8 mouse cellular contexts compared by ENCODE assay signal in genomic region chr14:56351959-56352660, GRCm38 (mm10). TPM values are rescaled to one million over a fixed set of nuclear protein-coding genes. Genes with fewer than 3 reads are reported as not detected.
DNase-seq lines count a peak whose midpoint lies in the region; ATAC-seq and TF ChIP-seq lines count a peak whose summit lies in the region.

No protein-coding gene starts in this region.

- intact Hi-C loops in gastrocnemius, postnatal 14 days (cut with DNase I; ENCODE audit: low total_unique reads): no loop called here

- peak; percentile 50; the same call in 1 of the 2 replicates for ATAC-seq in embryonic facial prominence, embryonic 14.5 days (ENCODE audit: low read depth)
- ATAC-seq in liver, embryonic 14.5 days (ENCODE audit: insufficient read depth): no peak
- ATAC-seq in inflammation-experienced regulatory T-cells, adult 6 months: no peak

- H3K4me2 ChIP-seq in embryonic facial prominence, embryonic 14.5 days (ENCODE audit: low read depth, low read length): no peak overlapping the region
- H3K4me2 ChIP-seq in liver, embryonic 14.5 days (ENCODE audit: low read depth): no peak overlapping the region

- TF ChIP-seq CTCF in liver, embryonic 14.5 days (IDR thresholded peaks at IDR 0.05; ENCODE audit: low read depth): peak; percentile 66

- no peak overlapping the region for H3K4me3 ChIP-seq in embryonic facial prominence, embryonic 14.5 days (ENCODE audit: low read depth, low read length)
- H3K4me3 ChIP-seq in liver, embryonic 14.5 days (ENCODE audit: insufficient read depth in 1 of 2, low read depth in 2 of 2, low read length in 2 of 2): no peak overlapping the region

- no peaks in the 10 kb centered on the region for H3K9me3 ChIP-seq in embryonic facial prominence, embryonic 14.5 days (ENCODE audit: control insufficient read depth, low read length)
- no peaks in the 10 kb centered on the region for H3K9me3 ChIP-seq in liver, embryonic 14.5 days (ENCODE audit: control insufficient read depth, low read length)

- H3K4me1 ChIP-seq in embryonic facial prominence, embryonic 14.5 days (ENCODE audit: control insufficient read depth, insufficient read depth, low read length): no peaks in the 10 kb centered on the region; the same call in 1 of the 2 replicates
- H3K4me1 ChIP-seq in liver, embryonic 14.5 days (replicated peaks; ENCODE audit: control insufficient read depth in 2 of 2, insufficient read depth in 2 of 2, low read length in 1 of 2): no peaks in the 10 kb centered on the region

- H3K36me3 ChIP-seq in embryonic facial prominence, embryonic 14.5 days (ENCODE audit: control insufficient read depth, insufficient read depth, low read length): no peaks in the 10 kb centered on the region
- H3K36me3 ChIP-seq in liver, embryonic 14.5 days (replicated peaks; ENCODE audit: control insufficient read depth, insufficient read depth, low read depth): no peaks in the 10 kb centered on the region

- no peak overlapping the region for H3K27ac ChIP-seq in embryonic facial prominence, embryonic 14.5 days (replicated peaks; ENCODE audit: low read depth, low read length)
- H3K27ac ChIP-seq in liver, embryonic 14.5 days: no peak overlapping the region

- no peak for TF ChIP-seq EP300 in liver, embryonic 14.5 days (IDR thresholded peaks at IDR 0.05; ENCODE audit: low read depth)

- no peaks in the 10 kb centered on the region for H3K27me3 ChIP-seq in embryonic facial prominence, embryonic 14.5 days (replicated peaks; ENCODE audit: control insufficient read depth, insufficient read depth, low read length)
- no peaks in the 10 kb centered on the region for H3K27me3 ChIP-seq in liver, embryonic 14.5 days (ENCODE audit: control insufficient read depth, insufficient read depth, low read length)

- DNase-seq in gastrocnemius, postnatal 14 days: peak; percentile 9
- no peak for DNase-seq in gastrocnemius, postnatal 25 days
- DNase-seq in 416B (ENCODE audit: low read depth): peak; percentile 54
- DNase-seq in adrenal gland, postnatal 10 days: peak; percentile 63
- peak; percentile 36 for DNase-seq in embryonic facial prominence, embryonic 14.5 days (ENCODE audit: low spot score)
- no peak for DNase-seq in liver, embryonic 14.5 days (ENCODE audit: low read depth in 3 of 3, low spot score in 3 of 3)
- no peak for DNase-seq in spleen, postnatal 36 days (ENCODE audit: low spot score in 2 of 2)

- 30% methylated on average over 17 of the region's 17 CpGs for WGBS in embryonic facial prominence, embryonic 14.5 days
- WGBS in liver, embryonic 14.5 days (ENCODE audit: insufficient replicate concordance): 24% methylated on average over 17 of the region's 17 CpGs

- no peak overlapping the region for H3K9ac ChIP-seq in embryonic facial prominence, embryonic 14.5 days (ENCODE audit: low read depth, low read length)
- no peak overlapping the region for H3K9ac ChIP-seq in liver, embryonic 14.5 days (replicated peaks)

RNA-seq across cellular contexts. Expression of gene Atp12a, which starts 12.8 kb away (rescaled TPM):
- not detected for total RNA-seq in gastrocnemius, postnatal 14 days (2021)
- not detected for total RNA-seq in gastrocnemius, postnatal 25 days (2021)
- total RNA-seq in adrenal gland, postnatal 10 days (2021): not detected
- 0.26 and 0.28 TPM in 2 replicates for polyA plus RNA-seq in embryonic facial prominence, embryonic 14.5 days (2014; fragmentation: Nextera tagmentation; extraction: Ambion mirVana)
- not detected in 2 replicates for polyA plus RNA-seq in liver, embryonic 14.5 days (2012; rRNA removed)
- not detected in 2 replicates for polyA plus RNA-seq in liver, embryonic 14.5 days (2014; fragmentation: Nextera tagmentation; extraction: Ambion mirVana)
- not detected for polyA plus RNA-seq in inflammation-experienced regulatory T-cells, adult 6 months (2017; shearing (Covaris generic))

RNA-seq across cellular contexts. Expression of gene Rnf17, which starts 50.3 kb away (rescaled TPM):
- total RNA-seq in gastrocnemius, postnatal 14 days (2021): not detected
- not detected for total RNA-seq in gastrocnemius, postnatal 25 days (2021)
- 1 to 10 TPM in 1 of 2 experiments, under 1 TPM in 1; 0.91 to 1.3 TPM for total RNA-seq in adrenal gland, postnatal 10 days (2021)
- polyA plus RNA-seq in embryonic facial prominence, embryonic 14.5 days (2014; fragmentation: Nextera tagmentation; extraction: Ambion mirVana): 1.5 and 3.1 TPM in 2 replicates
- 0.52 and 0.97 TPM in 2 replicates for polyA plus RNA-seq in liver, embryonic 14.5 days (2012; rRNA removed)
- 0.81 and 1.1 TPM in 2 replicates for polyA plus RNA-seq in liver, embryonic 14.5 days (2014; fragmentation: Nextera tagmentation; extraction: Ambion mirVana)
- polyA plus RNA-seq in inflammation-experienced regulatory T-cells, adult 6 months (2017; shearing (Covaris generic)): 1 to 10 TPM in 1 of 3 experiments, under 1 TPM in 2; 0.45 to 2.5 (median 0.51) TPM

Comparison
In these comparisons a context has a peak if more than half of its experiments do, and no peak if none do; other contexts are left out.
1. DNase-seq: peak in gastrocnemius, postnatal 14 days (single experiment), 416B (single experiment), adrenal gland, postnatal 10 days (single experiment) and embryonic facial prominence, embryonic 14.5 days (single experiment); none in gastrocnemius, postnatal 25 days (single experiment), liver, embryonic 14.5 days (0 of 3) and spleen, postnatal 36 days (0 of 2).